Comparison of ENCODE assay signal across 22 mouse cellular contexts in the genomic region with DNA sequence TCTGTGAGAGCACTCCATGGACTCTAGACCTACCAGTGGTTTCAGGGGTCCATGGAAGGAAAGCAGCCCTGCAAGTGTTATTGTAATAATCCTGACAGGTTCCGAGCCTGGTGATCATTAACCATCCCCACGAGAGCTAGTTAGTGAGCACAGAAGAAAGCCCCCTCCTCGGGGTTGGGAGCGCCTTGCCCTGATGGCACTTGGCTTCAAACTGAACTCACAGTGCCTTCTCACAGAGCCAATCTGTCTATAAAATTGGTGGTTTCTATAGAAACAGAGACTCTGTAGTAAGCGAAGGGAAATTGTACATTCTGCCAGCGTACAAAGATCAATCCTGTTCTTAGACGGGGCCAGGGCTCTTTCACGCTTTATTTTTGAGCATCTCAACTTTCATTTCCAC.
DNase-seq lines count a peak whose midpoint lies in the region; ATAC-seq and TF ChIP-seq lines count a peak whose summit lies in the region.
"Had no signal": no experiment of that assay in that cellular context is flagged by ENCODE, and none has a peak within 500 bp of the region (broad histone marks: within the 10 kb centered on the region; RNA-seq: fewer than 3 reads in every experiment).

No protein-coding gene starts in this region.

- peaks cover 3% of the 10 kb centered on the region; the same call in 1 of the 2 replicates for H3K4me1 ChIP-seq in forebrain, postnatal 0 days (ENCODE audit: insufficient read depth)
- no peaks in the 10 kb centered on the region for H3K4me1 ChIP-seq in forebrain, embryonic 11.5 days (replicated peaks; ENCODE audit: control insufficient read depth, insufficient read depth, low read length)
- no peaks in the 10 kb centered on the region for H3K4me1 ChIP-seq in hindbrain, postnatal 0 days (ENCODE audit: insufficient read depth, low read length)
- no peaks in the 10 kb centered on the region for H3K4me1 ChIP-seq in hindbrain, embryonic 12.5 days
- peaks cover 6% of the 10 kb centered on the region; the same call in 1 of the 2 replicates for H3K4me1 ChIP-seq in midbrain, embryonic 15.5 days
- H3K4me1 ChIP-seq: heart, embryonic 12.5 days; liver, embryonic 15.5 days; stomach, embryonic 15.5 days had no signal

- no peak for TF ChIP-seq POLR2A in brain, embryonic 14.5 days (IDR thresholded peaks at IDR 0.05; ENCODE audit: borderline replicate concordance, extremely low read depth, insufficient read depth, insufficient read length, poor library complexity, severe bottlenecking)

- peak; percentile 86 for ATAC-seq in forebrain, postnatal 0 days
- no peak for ATAC-seq in forebrain, embryonic 11.5 days (replicated peaks; ENCODE audit: low FRiP score)
- 0 out of 2 replicates have a peak, but pooled peaks have one; percentile 29 for ATAC-seq in hindbrain, postnatal 0 days
- ATAC-seq in hindbrain, embryonic 12.5 days (ENCODE audit: low FRiP score), result no peak
- peak; percentile 83 for ATAC-seq in midbrain, embryonic 15.5 days (replicated peaks)

- no peak overlapping the region for H3K4me3 ChIP-seq in forebrain, postnatal 0 days (ENCODE audit: low read depth, low read length)
- H3K4me3 ChIP-seq in forebrain, embryonic 11.5 days (ENCODE audit: low read depth, low read length), result no peak overlapping the region
- no peak overlapping the region for H3K4me3 ChIP-seq in hindbrain, postnatal 0 days (ENCODE audit: low read length)
- H3K4me3 ChIP-seq in hindbrain, embryonic 12.5 days, result no peak overlapping the region
- H3K4me3 ChIP-seq in midbrain, embryonic 15.5 days, result no peak overlapping the region
- H3K4me3 ChIP-seq: heart, embryonic 12.5 days; liver, embryonic 15.5 days; stomach, embryonic 15.5 days had no signal

- DNase-seq in forebrain, postnatal 0 days, result peak; percentile 57
- DNase-seq in forebrain, embryonic 11.5 days (ENCODE audit: low spot score), result no peak
- DNase-seq in hindbrain, postnatal 0 days (ENCODE audit: low spot score), result peak; percentile 46
- peak; percentile 73 for DNase-seq in brain, embryonic 14.5 days (ENCODE audit: low read depth)
- DNase-seq in B cell, adult 2 months, result no peak
- DNase-seq: adrenal gland, postnatal 25 days; cerebellum, adult 8-10 months; cerebellum, postnatal 36 days; gastrocnemius, postnatal 14 days; kidney, adult 2 months; kidney, postnatal 10 days; layer of hippocampus, adult 9-11 months; liver; lung, embryonic 14.5 days; lung, postnatal 14 days; right cerebral cortex, postnatal 25 days; thymus, postnatal 14 days had no signal

- H3K9me3 ChIP-seq in forebrain, postnatal 0 days (ENCODE audit: low read length), result no peaks in the 10 kb centered on the region
- no peaks in the 10 kb centered on the region for H3K9me3 ChIP-seq in forebrain, embryonic 11.5 days (ENCODE audit: control insufficient read depth, low read length)
- H3K9me3 ChIP-seq in hindbrain, postnatal 0 days (ENCODE audit: low read length), result no peaks in the 10 kb centered on the region
- H3K9me3 ChIP-seq in hindbrain, embryonic 12.5 days (replicated peaks), result no peaks in the 10 kb centered on the region
- H3K9me3 ChIP-seq in midbrain, embryonic 15.5 days, result no peaks in the 10 kb centered on the region
- H3K9me3 ChIP-seq: heart, embryonic 12.5 days; liver, embryonic 15.5 days; stomach, embryonic 15.5 days had no signal

- H3K27ac ChIP-seq in forebrain, postnatal 0 days (ENCODE audit: low read depth, low read length), result 0 out of 2 replicates have a peak overlapping the region, but pooled peaks have one; percentile 21
- no peak overlapping the region for H3K27ac ChIP-seq in forebrain, embryonic 11.5 days (ENCODE audit: low read depth, low read length)
- H3K27ac ChIP-seq in hindbrain, postnatal 0 days, result no peak overlapping the region
- no peak overlapping the region for H3K27ac ChIP-seq in hindbrain, embryonic 12.5 days
- peak overlapping the region; percentile 55 for H3K27ac ChIP-seq in midbrain, embryonic 15.5 days
- H3K27ac ChIP-seq: liver, embryonic 15.5 days; stomach, embryonic 15.5 days had no signal

- H3K36me3 ChIP-seq in forebrain, postnatal 0 days (ENCODE audit: insufficient read depth), result no peaks in the 10 kb centered on the region
- H3K36me3 ChIP-seq in forebrain, embryonic 11.5 days (ENCODE audit: control insufficient read depth, insufficient read depth, low read length), result no peaks in the 10 kb centered on the region
- no peaks in the 10 kb centered on the region for H3K36me3 ChIP-seq in hindbrain, postnatal 0 days (ENCODE audit: insufficient read depth, low read length)
- no peaks in the 10 kb centered on the region for H3K36me3 ChIP-seq in hindbrain, embryonic 12.5 days
- H3K36me3 ChIP-seq in midbrain, embryonic 15.5 days (replicated peaks), result no peaks in the 10 kb centered on the region
- H3K36me3 ChIP-seq: heart, embryonic 12.5 days; liver, embryonic 15.5 days; stomach, embryonic 15.5 days had no signal

- no peaks in the 10 kb centered on the region for H3K27me3 ChIP-seq in forebrain, postnatal 0 days (ENCODE audit: insufficient read depth, low read length)
- H3K27me3 ChIP-seq in forebrain, embryonic 11.5 days (ENCODE audit: control insufficient read depth, insufficient read depth, low read length), result no peaks in the 10 kb centered on the region
- H3K27me3 ChIP-seq in hindbrain, postnatal 0 days (ENCODE audit: insufficient read depth, low read length), result no peaks in the 10 kb centered on the region
- H3K27me3 ChIP-seq in hindbrain, embryonic 12.5 days, result no peaks in the 10 kb centered on the region
- no peaks in the 10 kb centered on the region for H3K27me3 ChIP-seq in midbrain, embryonic 15.5 days (replicated peaks)
- H3K27me3 ChIP-seq: heart, embryonic 12.5 days; liver, embryonic 15.5 days; stomach, embryonic 15.5 days had no signal

- no peak overlapping the region for H3K4me2 ChIP-seq in forebrain, postnatal 0 days (ENCODE audit: low read depth)
- H3K4me2 ChIP-seq in forebrain, embryonic 11.5 days (ENCODE audit: low read depth, low read length, severe bottlenecking), result no peak overlapping the region
- no peak overlapping the region for H3K4me2 ChIP-seq in hindbrain, postnatal 0 days (ENCODE audit: low read depth, low read length)
- H3K4me2 ChIP-seq in hindbrain, embryonic 12.5 days (replicated peaks), result no peak overlapping the region
- H3K4me2 ChIP-seq in midbrain, embryonic 15.5 days, result no peak overlapping the region
- H3K4me2 ChIP-seq: heart, embryonic 12.5 days; liver, embryonic 15.5 days; lung, embryonic 14.5 days; stomach, embryonic 15.5 days had no signal

- TF ChIP-seq CTCF in forebrain, postnatal 0 days (IDR thresholded peaks at IDR 0.05; ENCODE audit: low read depth), result no peak
- no peak for TF ChIP-seq CTCF in hindbrain, postnatal 0 days (IDR thresholded peaks at IDR 0.05; ENCODE audit: low read depth)
- no peak for TF ChIP-seq CTCF in brain, embryonic 14.5 days (IDR thresholded peaks at IDR 0.05; ENCODE audit: borderline replicate concordance, extremely low read depth, insufficient read depth, insufficient read length)

- H3K9ac ChIP-seq in forebrain, postnatal 0 days, result no peak overlapping the region
- H3K9ac ChIP-seq in forebrain, embryonic 11.5 days (ENCODE audit: low read length), result no peak overlapping the region
- H3K9ac ChIP-seq in hindbrain, postnatal 0 days (replicated peaks; ENCODE audit: low read length), result no peak overlapping the region
- H3K9ac ChIP-seq in hindbrain, embryonic 12.5 days, result no peak overlapping the region
- no peak overlapping the region for H3K9ac ChIP-seq in midbrain, embryonic 15.5 days
- H3K9ac ChIP-seq: heart, embryonic 12.5 days; liver, embryonic 15.5 days; lung, embryonic 14.5 days; stomach, embryonic 15.5 days had no signal

- WGBS in forebrain, postnatal 0 days, result 59% methylated on average over 8 of the region's 8 CpGs
- WGBS in forebrain, embryonic 11.5 days, result 90% methylated on average over 8 of the region's 8 CpGs
- WGBS in hindbrain, postnatal 0 days, result 44% methylated on average over 8 of the region's 8 CpGs
- 78% methylated on average over 8 of the region's 8 CpGs for WGBS in hindbrain, embryonic 12.5 days
- 64% methylated on average over 8 of the region's 8 CpGs for WGBS in midbrain, embryonic 15.5 days

Comparison
In these comparisons a context has a peak if more than half of its experiments do, and no peak if none do; other contexts are left out.
1. ATAC-seq: peak in forebrain, postnatal 0 days (single experiment), hindbrain, postnatal 0 days (single experiment) and midbrain, embryonic 15.5 days (single experiment); none in forebrain, embryonic 11.5 days (single experiment) and hindbrain, embryonic 12.5 days (single experiment).
2. DNase-seq: peak in forebrain, postnatal 0 days (single experiment), hindbrain, postnatal 0 days (single experiment) and brain, embryonic 14.5 days (single experiment); none in forebrain, embryonic 11.5 days (single experiment) and B cell, adult 2 months (0 of 2).
3. H3K27ac ChIP-seq: peak in forebrain, postnatal 0 days (single experiment) and midbrain, embryonic 15.5 days (single experiment); none in forebrain, embryonic 11.5 days (single experiment), hindbrain, postnatal 0 days (single experiment) and hindbrain, embryonic 12.5 days (single experiment).